Mouse (Mus musculus): Measurements from ENCODE around the gene Dclre1b.

Dclre1b gene

DNA sequence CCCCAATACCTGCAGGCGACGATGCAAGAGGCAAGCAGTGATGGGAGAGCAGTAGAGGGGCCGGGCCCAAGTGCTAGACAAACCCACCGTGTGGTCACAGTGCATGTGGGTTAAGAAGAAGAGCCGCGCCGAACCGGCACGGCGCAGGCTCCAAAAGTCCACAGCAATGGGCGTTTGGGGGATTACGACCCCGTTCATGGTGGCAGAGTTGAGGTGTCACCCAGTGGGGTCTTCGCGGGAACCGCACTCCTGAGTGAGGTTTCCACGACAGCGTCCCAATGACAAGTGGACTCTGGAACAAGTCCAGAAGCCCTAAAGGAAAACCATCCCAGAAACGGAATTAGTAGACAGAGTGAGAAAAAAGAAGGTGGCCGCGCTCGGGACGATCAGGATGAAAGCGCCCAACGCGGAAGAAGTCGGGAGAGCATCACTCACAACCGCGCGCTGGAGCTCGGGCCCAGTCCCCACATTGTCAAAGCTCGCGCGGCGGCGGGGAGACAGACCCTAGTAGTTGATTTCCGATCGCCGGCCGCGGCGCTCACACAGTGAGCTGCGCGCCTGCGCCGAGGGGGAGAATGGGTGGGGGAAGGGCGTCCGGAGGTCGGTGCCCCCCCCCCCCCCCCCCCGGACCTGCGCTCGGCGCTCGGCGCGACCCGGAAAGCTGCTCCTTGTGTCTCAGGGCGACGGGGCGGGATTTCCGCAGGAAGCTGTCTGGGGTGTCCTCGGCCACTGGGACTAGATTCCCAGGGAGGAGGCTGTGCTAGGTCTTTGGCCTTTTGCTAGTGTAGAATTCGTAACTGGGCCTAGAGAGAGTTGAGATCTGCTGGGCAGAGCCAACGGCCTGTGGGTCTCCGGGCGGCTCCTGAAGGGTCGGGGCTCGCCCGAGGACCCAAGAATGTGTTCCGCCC is at the start of gene Dclre1b, which contains the start of the genes Ap4b1 and Gm43064:
Gene Dclre1b (minus strand): TSS at position 554 of the 908 bp plus-strand sequence.
Gene Ap4b1 (plus strand): TSS at position 630 of the 908 bp plus-strand sequence.
Gene Gm43064 (plus strand): TSS at position 683 of the 908 bp plus-strand sequence.
- peak; percentile 95 for DNase-seq (ENCODE audit: low read depth, low spot score)

DNA sequence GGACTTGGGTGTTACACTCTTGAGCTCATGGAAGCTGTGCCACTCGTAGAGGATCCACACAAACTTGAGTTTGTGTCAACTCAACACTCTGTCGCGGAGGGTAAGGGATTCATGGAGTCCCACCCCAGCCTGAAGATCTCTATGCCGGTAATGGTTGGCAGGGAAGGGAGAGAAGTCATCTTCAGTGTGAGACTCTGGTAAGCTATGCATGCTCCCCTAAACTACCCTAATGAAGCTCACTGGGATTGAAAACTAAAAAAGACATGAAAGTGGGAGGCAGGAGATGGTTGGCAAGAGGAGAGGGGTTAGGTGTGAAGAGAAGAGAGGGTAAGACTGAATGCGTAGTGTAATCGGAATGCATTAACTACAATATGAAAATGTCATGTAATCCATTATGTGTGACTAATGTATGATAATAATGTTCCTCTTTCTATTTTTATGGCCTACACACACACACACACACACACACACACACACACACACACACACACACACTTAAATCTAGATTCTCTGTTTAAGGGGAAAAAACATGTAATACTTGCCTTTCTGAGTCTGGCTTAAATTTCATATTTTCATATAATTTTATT is 48.8 kb upstream of the Dclre1b start:
- no peak for DNase-seq (ENCODE audit: low read depth, low spot score)

DNA sequence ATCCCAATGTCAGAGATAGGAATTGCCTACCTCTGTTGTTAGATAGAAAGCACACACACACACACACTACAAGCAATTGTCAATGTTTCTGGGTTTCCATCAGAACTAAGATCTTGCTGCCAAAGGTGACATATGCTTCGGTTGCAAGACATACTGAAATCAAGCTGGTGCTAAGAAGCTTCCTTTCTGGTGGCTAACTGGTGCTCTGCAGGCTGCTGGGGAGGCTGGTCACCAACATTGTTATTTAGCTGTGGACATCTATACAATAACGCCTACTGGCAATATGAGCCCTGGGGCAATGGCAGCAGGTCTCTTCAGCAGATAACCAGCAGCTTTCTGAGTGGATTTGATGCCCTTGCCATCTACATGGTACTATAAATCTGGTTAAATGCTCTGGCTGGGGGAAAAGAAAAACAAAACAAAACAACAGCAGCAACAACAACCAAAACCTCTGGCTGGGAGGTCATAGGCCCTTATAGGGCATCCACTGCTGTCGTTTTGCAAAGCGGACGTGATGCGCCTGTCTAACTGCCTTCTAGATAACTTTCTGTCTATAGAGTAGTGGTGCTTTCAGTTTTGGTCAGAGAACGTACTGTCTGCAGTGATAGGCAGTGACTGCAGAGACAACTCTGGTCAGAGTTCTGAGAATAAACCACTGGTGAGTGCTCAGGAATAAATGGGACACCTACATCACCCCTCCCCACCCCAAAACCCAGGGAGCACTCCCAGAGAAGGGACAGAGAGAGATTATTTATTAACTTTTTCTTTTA is 48.0 kb upstream of the Dclre1b start:
- no peak for DNase-seq (ENCODE audit: low read depth, low spot score)

DNA sequence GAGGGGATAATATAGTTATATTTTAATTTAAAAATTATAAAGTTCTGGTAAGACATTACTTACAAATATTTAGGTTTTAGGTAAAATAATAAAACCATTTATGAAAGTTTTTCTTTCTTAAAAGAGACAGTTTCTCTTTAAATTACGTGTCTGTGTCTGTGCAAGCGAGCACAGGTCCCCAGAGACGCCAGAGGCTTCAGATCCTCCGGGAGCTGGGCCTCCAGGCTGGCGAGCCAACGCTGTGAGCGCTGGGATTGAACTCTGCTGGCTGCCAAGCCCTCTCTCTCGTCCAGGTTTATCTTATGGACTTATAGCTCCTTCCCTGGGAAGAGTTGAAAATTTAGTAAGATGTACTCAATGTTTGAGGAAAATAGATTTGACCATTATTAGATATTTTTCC is 44.6 kb upstream of the Dclre1b start:
- DNase-seq (ENCODE audit: low read depth, low spot score), result no peak

DNA sequence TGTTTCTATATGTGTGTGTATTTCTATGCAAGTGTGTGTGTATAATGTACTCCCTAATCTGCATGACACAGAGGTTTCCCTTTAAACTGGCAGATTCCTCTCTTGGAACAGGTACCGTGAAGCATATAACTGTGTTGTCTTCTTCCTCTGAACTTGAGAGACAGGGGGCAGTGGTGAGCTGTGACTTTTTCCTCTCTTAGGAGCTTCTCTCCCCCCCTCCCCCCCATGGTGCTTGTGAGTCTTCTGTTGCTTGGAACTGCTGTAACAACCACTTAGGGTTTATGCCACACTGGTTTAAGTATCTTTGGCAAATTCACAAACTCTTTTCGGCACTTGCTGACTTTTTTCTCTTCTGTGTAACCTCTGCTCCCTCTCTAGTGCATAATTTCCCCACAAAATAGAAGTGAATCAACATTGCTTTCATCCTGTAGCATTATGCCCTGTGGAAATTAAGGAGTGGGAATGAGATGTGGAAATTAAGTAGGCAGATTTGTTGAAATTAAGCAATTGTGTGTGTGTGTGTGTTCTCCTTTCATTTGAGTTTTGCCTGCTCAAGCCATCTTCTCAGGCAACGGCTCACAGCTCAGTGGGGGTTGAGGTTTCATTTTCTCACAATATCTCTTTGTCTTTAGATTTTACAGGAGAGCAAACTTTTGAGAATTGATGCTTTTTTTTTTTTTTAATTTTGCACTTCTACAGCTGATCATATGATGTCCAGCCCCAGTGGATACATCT is 43.5 kb upstream of the Dclre1b start:
- DNase-seq (ENCODE audit: low read depth, low spot score), result peak; percentile 90

DNA sequence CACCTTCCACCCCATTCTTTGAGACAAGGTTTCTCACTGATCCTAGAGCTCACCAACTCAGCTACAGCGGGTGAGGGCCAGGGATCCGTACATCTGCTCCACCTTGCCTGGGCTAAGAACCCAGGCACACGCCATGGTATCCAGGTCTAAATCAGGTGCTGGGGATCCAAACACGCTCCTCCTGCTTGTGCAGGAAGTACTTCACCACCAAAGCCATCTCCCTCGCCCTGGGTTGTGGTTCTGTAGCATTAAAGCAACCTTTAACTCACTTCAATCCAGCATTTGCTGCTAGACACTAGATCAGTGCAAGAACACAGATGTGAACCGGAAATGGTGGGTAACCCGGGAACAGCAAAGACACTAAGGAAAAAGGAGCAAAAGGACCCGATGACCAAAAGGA is 42.6 kb upstream of the Dclre1b start:
- no peak for DNase-seq (ENCODE audit: low read depth, low spot score)

DNA sequence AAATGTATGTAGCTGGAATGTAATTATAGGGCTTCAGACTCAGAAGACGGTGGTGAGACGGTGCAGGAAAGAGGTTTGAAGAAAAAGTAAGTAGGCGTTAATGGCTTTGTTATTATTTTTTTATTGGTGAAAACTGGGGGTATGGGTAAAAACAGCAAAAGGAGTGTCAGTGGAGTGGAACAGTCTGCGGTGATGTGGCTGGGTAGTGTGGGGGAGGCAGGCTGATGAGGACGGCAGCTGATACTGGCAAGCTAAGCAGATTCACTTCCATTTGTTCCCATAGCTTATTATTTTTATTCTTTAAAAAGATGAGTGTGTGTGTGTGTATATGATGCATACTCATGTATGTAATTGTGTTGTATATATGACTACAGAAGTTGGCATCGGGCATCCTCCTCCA is 42.2 kb upstream of the Dclre1b start:
- no peak for DNase-seq (ENCODE audit: low read depth, low spot score)

DNA sequence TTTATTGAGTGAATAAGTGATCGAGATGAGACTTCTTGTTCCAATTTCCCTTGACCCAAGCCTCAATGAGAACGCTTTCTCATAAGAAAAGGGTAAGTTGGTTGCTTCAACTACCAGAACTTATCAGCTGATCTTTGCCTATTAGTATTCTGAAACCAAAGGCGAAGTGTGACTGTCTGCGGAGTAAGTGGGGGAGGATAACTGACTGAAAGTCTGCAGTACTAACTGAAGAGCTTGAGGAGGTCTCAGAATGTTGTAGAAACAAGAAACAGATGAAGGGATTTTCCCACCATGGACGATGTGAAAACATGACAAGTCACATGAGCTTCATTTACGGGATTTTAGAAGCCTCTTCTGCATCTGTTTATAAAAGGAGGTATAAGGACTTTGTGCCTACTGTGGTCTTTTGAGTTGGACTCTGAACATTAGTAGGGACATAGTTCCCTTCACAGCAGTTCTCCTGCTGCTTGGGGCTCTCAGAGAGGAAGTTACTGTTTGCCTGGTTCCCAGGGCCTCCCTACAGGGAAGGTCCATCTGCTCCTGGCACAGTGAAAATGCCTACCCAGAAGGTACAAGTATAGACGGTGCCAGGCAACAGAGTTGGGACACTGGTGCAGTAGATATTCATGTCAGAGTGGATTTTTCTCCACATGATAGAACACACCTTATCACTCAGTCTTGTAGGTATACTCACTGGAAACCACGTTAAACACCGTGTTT is 41.6 kb upstream of the Dclre1b start:
- DNase-seq (ENCODE audit: low read depth, low spot score), result peak; percentile 67

DNA sequence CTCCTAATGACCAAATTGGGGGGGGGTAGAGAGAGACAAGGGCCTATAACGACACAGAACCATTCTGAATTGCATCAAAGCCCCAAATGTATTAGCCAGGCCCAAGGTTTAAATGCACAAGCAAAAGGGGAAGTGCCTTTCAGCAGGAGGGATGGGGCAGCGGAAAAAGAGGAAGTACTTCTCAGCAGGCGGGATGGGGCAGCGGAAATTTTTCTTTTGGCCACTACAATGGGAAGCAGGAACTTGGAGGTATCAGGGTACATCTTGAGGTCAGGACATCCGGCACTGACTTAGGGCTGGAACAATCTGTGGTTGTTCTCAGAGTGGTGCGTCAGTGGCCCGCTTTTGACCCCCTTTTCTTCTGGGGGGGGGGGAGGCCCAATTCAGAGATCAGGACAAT is 31.7 kb upstream of the Dclre1b start:
- peak; percentile 83 for DNase-seq (ENCODE audit: low read depth, low spot score)

DNA sequence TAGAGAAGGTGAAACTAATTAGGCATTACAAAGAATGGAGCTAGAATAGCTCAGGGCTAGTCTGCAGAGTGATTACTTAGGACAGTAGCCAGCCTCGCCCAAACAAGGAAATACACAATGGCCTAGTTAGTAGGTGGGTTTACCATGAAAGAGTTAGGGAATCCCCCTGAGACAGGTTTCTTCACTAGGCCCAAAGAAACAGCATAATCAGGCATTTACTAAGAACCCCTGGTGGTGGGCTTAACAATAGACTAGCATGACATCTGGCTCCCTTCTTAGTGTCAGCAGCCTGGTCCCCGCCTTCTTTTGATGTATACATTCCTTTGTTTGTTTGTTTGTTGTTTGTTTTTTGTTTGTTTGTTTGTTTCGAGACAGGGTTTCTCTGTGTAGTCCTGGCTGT is 31.0 kb upstream of the Dclre1b start:
- DNase-seq (ENCODE audit: low read depth, low spot score), result peak; percentile 85

DNA sequence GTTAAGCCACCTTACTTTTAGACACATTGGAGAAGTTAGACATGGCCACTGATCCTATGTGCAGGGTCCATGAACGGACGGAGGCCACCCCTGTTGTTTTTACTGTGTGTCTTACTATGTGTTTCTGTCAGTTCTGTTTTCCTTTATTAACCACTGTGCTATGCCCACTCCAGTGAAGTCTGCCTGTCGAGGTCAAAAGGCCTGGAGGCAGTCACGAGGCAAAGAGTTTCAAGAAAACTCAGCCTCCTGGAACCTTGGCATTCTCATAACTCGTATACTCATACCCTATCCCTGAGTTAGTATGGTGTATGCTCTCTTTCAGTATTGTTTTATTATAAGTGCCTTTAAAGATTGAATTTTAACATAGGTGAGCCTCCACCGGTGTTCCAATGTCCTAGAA is 30.5 kb upstream of the Dclre1b start:
- peak; percentile 72 for DNase-seq (ENCODE audit: low read depth, low spot score)

DNA sequence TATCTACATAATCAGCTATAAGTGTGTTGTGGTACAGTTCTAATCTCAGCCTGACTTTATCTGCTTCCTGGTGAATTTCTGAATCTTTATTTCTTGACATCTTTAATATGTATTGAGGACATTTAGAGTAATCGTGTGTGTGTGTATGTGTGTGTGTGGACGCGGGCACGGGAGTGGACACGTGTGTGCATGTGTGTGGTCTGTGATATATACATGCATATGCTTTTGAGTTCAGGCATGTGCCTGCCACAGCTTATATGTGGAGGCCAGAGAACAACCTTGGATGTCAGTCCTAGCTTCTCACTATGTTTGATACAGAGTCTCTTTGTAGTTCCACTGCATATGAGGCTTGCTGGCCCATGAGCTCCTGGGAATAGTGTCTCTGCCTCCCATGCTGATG is 27.2 kb upstream of the Dclre1b start:
- DNase-seq (ENCODE audit: low read depth, low spot score), result no peak

DNA sequence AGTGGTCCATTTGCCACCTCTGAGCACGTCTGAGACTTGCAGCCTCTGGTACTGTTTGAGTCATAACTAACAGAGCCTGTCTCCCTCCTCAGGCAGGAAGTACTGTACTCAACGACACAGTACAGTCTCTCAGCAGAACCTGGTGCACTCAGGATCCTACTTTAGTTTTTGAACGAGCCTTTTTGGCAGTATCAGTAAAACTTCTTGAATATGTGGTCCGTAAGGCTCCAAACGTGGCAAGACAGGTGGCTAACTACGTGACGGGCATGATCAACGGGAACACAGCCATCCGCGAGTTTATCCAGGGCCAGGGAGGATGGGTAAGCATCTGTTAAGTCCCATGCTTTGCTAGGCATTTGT is 26.7 kb upstream of the Dclre1b start:
- DNase-seq (ENCODE audit: low read depth, low spot score), result no peak

DNA sequence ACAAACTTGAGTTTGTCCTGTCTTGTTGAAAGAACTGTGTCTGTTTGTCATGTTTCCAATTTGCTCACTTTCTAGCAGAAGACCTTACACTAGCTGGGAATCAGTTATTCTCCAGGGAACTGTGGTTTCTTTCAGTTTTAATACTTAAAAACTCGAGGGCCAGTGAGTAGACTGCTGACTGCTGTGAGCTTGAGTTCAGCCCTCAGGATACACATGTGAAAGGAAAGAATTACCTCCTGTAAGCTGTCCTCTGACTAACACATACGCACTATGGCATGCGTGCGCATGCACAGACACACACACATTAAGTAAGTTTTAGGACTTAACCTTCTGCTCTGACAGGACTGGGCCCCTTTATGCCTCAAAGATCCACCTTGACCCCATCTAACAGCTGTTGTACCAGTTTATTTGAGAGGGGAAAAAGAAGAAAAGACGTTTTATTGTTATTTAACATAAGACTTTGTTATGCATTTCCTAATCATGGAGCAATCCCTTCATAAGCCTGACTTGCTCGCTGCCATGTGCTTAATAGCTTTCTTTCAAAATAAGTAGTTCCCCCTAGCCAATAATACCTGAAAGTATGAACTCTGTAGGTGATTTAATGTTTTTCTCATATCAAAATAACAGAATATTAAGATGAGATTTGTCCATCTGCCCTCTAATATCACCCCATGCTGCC is 26.2 kb upstream of the Dclre1b start:
- DNase-seq (ENCODE audit: low read depth, low spot score), result no peak

DNA sequence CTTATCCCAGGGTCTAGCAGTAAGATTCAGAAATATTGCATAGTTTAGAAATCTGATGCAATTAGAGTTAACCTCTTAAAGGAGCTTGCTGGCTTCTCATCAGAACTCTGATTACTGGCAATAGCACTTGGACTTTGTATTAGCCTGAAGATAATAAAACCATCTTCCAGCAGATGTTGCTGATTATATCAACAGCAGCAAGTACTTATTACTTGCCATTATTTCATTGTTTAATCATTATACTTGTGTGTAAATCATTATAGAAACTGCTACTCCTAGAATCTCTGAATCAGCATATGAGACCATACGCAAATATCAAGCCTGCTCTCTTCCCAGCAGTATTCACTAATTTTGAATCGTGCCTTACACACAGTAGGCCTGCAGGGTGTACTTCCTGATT is 24.8 kb upstream of the Dclre1b start:
- no peak for DNase-seq (ENCODE audit: low read depth, low spot score)

DNA sequence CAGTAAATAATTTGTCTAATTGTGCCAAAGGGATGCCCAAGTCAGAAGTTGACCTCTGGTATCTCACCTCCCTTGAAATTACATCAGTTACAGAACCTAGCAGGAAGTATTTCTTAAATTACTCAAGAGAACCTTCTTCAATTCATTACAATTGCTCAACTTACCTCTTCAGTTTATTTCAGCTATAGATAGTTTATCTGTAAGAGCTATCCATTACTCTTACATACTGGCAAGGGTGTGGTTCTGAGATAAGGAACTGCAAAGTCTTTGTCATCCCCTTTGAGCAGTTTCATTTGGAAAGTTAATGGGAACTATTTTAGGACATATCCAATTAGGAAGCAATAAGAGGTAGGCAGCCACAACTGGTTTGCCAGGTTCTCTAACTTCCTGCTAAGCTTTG is 23.2 kb upstream of the Dclre1b start, which contains the start of gene Bcl2l15:
Gene Bcl2l15 (plus strand): TSS at position 176 of the 400 bp plus-strand sequence.
- DNase-seq (ENCODE audit: low read depth, low spot score), result no peak

DNA sequence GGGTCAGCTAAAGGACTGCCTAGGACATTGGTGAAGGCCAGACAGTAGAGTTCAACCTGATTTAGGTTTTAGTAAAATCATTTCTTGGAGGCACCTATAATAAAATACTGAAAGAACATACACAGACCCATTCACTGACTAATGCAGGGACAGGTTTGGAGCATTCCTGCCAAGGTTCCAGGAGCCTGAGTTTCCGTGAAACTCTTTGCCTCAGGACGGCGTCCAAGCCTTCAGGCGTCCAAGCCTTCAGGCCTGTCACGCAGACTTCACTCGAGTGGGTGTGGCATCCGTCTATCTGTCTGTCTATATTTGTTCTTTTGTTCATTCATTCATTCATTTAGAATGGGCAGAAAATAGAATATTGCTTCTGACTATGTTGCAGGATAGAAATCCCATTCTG is 21.9 kb upstream of the Dclre1b start:
- no peak for DNase-seq (ENCODE audit: low read depth, low spot score)

DNA sequence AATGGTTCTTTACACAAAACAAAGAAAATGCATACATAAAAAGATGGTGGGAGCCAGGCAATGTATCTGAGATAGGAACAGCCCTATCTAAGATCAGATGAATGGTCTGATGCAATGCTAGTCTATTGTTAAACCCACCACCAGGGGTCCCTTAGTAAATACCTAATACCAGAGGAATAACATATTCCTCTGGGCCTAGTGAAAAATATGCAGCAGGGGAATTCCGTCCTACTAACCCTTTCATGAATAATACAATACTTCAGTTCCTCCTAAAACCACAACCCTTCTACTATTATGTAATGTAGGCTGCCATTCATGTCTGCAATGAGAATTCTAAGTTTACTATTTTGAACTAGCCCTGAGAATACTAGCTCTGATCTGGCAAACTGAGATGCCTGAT is 21.4 kb upstream of the Dclre1b start:
- DNase-seq (ENCODE audit: low read depth, low spot score), result peak; percentile 66

DNA sequence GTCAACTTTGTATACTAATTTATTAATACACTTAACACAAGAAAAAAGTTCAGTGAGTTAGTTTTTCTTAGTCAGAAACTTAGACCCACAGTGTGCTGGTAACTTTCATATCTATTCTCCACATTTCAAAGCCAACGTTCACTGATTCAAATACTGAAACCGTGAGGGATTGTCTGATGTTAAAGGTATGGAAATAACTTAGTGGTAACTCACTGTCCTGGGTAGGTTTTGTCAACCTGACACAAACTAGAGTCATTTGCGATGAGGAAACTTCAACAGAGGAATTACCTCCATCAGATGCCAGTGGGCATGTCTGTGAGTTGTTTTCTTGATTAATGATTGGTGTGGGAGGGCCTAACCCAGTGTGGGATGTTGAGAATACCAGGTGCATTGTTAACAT is 19.8 kb upstream of the Dclre1b start:
- no peak for DNase-seq (ENCODE audit: low read depth, low spot score)

DNA sequence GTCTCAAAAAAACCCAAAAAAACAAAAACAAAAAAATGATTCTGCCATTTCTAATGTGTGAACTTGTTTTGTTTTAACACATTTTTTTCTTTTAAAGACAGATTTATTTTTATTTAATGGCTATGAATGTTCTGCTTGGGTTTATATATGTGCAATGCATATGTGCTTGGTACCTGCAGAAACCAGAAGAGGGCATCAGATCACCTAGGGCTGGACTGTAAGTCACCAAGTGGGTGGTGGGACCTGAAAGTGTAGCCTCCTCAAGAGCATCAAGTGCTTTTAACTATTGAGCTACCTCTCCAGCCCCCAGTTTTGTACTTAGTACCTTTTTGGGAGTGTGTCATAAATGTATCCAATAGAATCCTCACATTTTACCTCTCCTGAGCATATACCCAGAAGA is 18.3 kb upstream of the Dclre1b start:
- DNase-seq (ENCODE audit: low read depth, low spot score), result no peak

Data from R1 (cell line).